Mouse (Mus musculus) lung, postnatal 0 days (tissue): ENCODE measurements around the gene Hist1h2bp. TPM values are rescaled to one million over a fixed set of nuclear protein-coding genes. Genes with fewer than 3 reads are reported as not detected.
"Not testable (repeated sequence)": the region's sequence is repeated elsewhere in the genome, so short reads cannot be mapped to it uniquely, and the experiment has no call there.

Experiments
- ATAC-seq: fragments of 200-750 bp; cut with Nextera tagmentation; 2 replicates; pipeline ENCODE4 v1.8.0; 2017; ENCODE audit warnings: moderate library complexity
- DNase-seq: peaks from one replicate; pipeline ENCODE4 v3.0.0-alpha.2; 2016; ENCODE audit warnings: low spot score
- H3K27ac ChIP-seq: fragments of 300-500 bp; sonication (generic); 2 replicates; pipeline ENCODE4 v1.5.1; 2014; ENCODE audit warnings: antibody characterized with exemption, mild to moderate bottlenecking, low read length, mixed read lengths
- H3K27me3 ChIP-seq: fragments of 300-500 bp; sonication (generic); replicated peaks from 2 replicates; pipeline ENCODE4 v1.6.1; 2014; ENCODE audit warnings: low read length, mixed read lengths; ENCODE audit not compliant: insufficient read depth
- H3K36me3 ChIP-seq: fragments of 300-500 bp; sonication (generic); 2 replicates; pipeline ENCODE4 v1.6.1; 2014; ENCODE audit warnings: low read length, mixed read lengths; ENCODE audit not compliant: insufficient read depth
- H3K4me1 ChIP-seq: fragments of 300-500 bp; sonication (generic); 2 replicates; pipeline ENCODE4 v1.6.1; 2014; ENCODE audit warnings: antibody characterized with exemption, low read depth, low read length, mixed read lengths; ENCODE audit not compliant: insufficient read depth
- H3K4me2 ChIP-seq: fragments of 300-500 bp; sonication (generic); replicated peaks from 2 replicates; pipeline ENCODE4 v1.6.1; 2014; ENCODE audit warnings: low read depth, mild to moderate bottlenecking, low read length, moderate library complexity, mixed read lengths
- H3K4me3 ChIP-seq: fragments of 300-500 bp; sonication (generic); 2 replicates; pipeline ENCODE4 v1.5.1; 2014; ENCODE audit warnings: low read depth, low read length
- H3K9ac ChIP-seq: fragments of 300-500 bp; sonication (generic); replicated peaks from 2 replicates; pipeline ENCODE4 v1.6.1; 2014; ENCODE audit warnings: low read depth, mild to moderate bottlenecking
- H3K9me3 ChIP-seq: fragments of 300-500 bp; sonication (generic); 2 replicates; pipeline ENCODE4 v1.6.1; 2016; ENCODE audit warnings: low read length, mixed read lengths
- CTCF ChIP-seq: IDR thresholded peaks from 2 replicates; pipeline ENCODE4 v1.5.1; 2016; ENCODE audit warnings: antibody characterized with exemption, mild to moderate bottlenecking
- EP300 ChIP-seq: IDR thresholded peaks from 2 replicates; pipeline ENCODE4 v1.6.1; 2016; ENCODE audit warnings: antibody characterized with exemption, mild to moderate bottlenecking, control low read depth
- WGBS: fragments of 180-500 bp; shearing (Covaris S2); extraction: QIAGEN DNeasy Blood & Tissue Kit; methylation state at CpG from one replicate; pipeline ENCODE4 v1.1.7; 2014; 5-methylcytosine and 5-hydroxymethylcytosine counted together
- polyA plus RNA-seq: library from polyadenylated mRNA; unstranded; fragments of >200 nt; fragmentation: Nextera tagmentation; extraction: Ambion mirVana; gene quantifications from 2 replicates; pipeline ENCODE4 v1.2.1, GENCODE M21; 2015

Gene Hist1h2bp
- polyA plus RNA-seq, result 0.61 and 0.95 TPM in 2 replicates

GRCm38 (mm10) chr13:21786899-21787629 lies at the start of gene Hist1h2bp, which contains the start of gene Hist1h2an:
Gene Hist1h2bp, plus strand, starts transcription at chr13:21787461.
Gene Hist1h2an, minus strand, starts transcription at chr13:21787218.
- 0 out of 2 replicates have a peak, but pooled peaks have one; percentile 43 for TF ChIP-seq EP300
- not testable (repeated sequence) for H3K27me3 ChIP-seq, H3K36me3 ChIP-seq, H3K9ac ChIP-seq, H3K4me1 ChIP-seq, H3K9me3 ChIP-seq
- DNase-seq, result peak; percentile 98
- 0 out of 2 replicates have a peak within 1 kb of the TSS, but pooled peaks have one; percentile 55 for H3K27ac ChIP-seq
- WGBS, result under 1% methylated on average over 32 of the region's 63 CpGs
- H3K4me2 ChIP-seq, result peak within 1 kb of the TSS; percentile 47
- peak; percentile 96 for ATAC-seq
- peak within 1 kb of the TSS; percentile 33 for H3K4me3 ChIP-seq

- 51% methylated on average over 1 of the region's 1 CpGs for WGBS
- Histone ChIP-seq H3K9ac (no peak overlapping the region), H3K4me2 (no peak overlapping the region), H3K9me3 (no peaks in the 10 kb centered on the region), H3K36me3 (no peaks in the 10 kb centered on the region), H3K27ac (no peak overlapping the region), H3K27me3 (no peaks in the 10 kb centered on the region), H3K4me1 (peaks cover 7% of the 10 kb centered on the region; the same call in 1 of the 2 replicates), H3K4me3 (no peak overlapping the region)
- ATAC-seq, result no peak
- TF ChIP-seq EP300, result no peak
- TF ChIP-seq CTCF, result no peak
- DNase-seq, result no peak
Measured at GRCm38 (mm10) chr13:21745006-21745405, 42.3 kb upstream of the Hist1h2bp start.

GRCm38 (mm10) chr13:21749387-21750158 lies 37.7 kb upstream of the Hist1h2bp start:
- H3K9me3 ChIP-seq, result no peaks in the 10 kb centered on the region
- peak overlapping the region; percentile 56 for H3K4me2 ChIP-seq
- H3K4me3 ChIP-seq, result peak overlapping the region; percentile 39
- no peaks in the 10 kb centered on the region for H3K27me3 ChIP-seq
- 2% methylated on average over 5 of the region's 5 CpGs for WGBS
- ATAC-seq, result no peak
- H3K27ac ChIP-seq, result no peak overlapping the region
- H3K4me1 ChIP-seq, result peaks cover 7% of the 10 kb centered on the region
- DNase-seq, result no peak
- TF ChIP-seq CTCF, result no peak
- no peak for TF ChIP-seq EP300
- no peaks in the 10 kb centered on the region for H3K36me3 ChIP-seq
- H3K9ac ChIP-seq, result peak overlapping the region; percentile 32; the same call in 1 of the 2 replicates

GRCm38 (mm10) chr13:21750159-21751017 lies 36.9 kb upstream of the Hist1h2bp start, which contains the start of gene Hist1h4k:
Gene Hist1h4k, minus strand, starts transcription at chr13:21750505.
- peak; percentile 84 for DNase-seq
- peak; percentile 65 for ATAC-seq
- not testable (repeated sequence) for H3K4me1 ChIP-seq, H3K9me3 ChIP-seq, H3K36me3 ChIP-seq, H3K27me3 ChIP-seq
- Histone ChIP-seq H3K4me3 (peak within 1 kb of the TSS; percentile 39), H3K9ac (peak within 1 kb of the TSS; percentile 32; the same call in 1 of the 2 replicates), H3K27ac (peak within 1 kb of the TSS; percentile 47; the same call in 1 of the 2 replicates), H3K4me2 (peak within 1 kb of the TSS; percentile 56)
- TF ChIP-seq EP300, result peak; percentile 59
- WGBS, result under 1% methylated on average over 37 of the region's 56 CpGs

GRCm38 (mm10) chr13:21751417-21751816 lies 35.8 kb upstream of the Hist1h2bp start:
- no peak for ATAC-seq
- Histone ChIP-seq H3K36me3 (no peaks in the 10 kb centered on the region), H3K9ac (no peak overlapping the region), H3K9me3 (no peaks in the 10 kb centered on the region), H3K4me2 (no peak overlapping the region), H3K27me3 (no peaks in the 10 kb centered on the region), H3K27ac (no peak overlapping the region), H3K4me3 (no peak overlapping the region), H3K4me1 (peaks cover 7% of the 10 kb centered on the region)
- no peak for DNase-seq
- TF ChIP-seq CTCF, result no peak
- TF ChIP-seq EP300, result no peak

GRCm38 (mm10) chr13:21751827-21752226 lies 35.4 kb upstream of the Hist1h2bp start:
- ATAC-seq (no peak), DNase-seq (no peak)
- Histone ChIP-seq H3K27me3 (no peaks in the 10 kb centered on the region), H3K36me3 (no peaks in the 10 kb centered on the region), H3K9me3 (no peaks in the 10 kb centered on the region), H3K9ac (no peak overlapping the region), H3K4me2 (no peak overlapping the region), H3K4me1 (peaks cover 7% of the 10 kb centered on the region), H3K27ac (no peak overlapping the region), H3K4me3 (no peak overlapping the region)
- 53% methylated on average over 3 of the region's 3 CpGs for WGBS
- TF ChIP-seq EP300 (no peak), CTCF (no peak)
